ENCODE assay signal across 34 mouse cellular contexts in the genomic region with DNA sequence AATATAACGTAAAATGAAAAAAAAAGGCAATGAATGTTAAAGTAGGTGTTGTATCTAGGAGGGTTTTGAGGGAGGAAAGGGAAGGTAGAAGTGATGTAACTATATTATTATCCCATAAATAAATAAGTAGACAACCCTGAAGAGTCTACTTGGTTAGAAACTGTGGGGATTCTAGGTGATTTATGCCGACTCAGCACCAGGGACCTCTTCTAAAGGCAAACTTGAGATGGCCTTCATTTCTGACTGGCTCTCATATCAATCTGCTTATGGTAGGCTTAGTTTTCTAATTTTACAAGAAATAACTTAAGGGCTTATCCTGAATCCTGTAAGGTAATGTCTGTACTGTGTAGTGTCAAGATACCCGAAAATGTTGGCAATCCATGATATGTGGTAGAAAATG.
"Had no signal": no experiment of that assay in that cellular context is flagged by ENCODE, and none has a peak within 500 bp of the region (broad histone marks: within the 10 kb centered on the region; RNA-seq: fewer than 3 reads in every experiment).

No protein-coding gene starts in this region.

- H3K27ac ChIP-seq: heart, embryonic 13.5 days; heart, embryonic 15.5 days; hindbrain, embryonic 10.5 days; hindbrain, embryonic 12.5 days; hindbrain, embryonic 13.5 days; hindbrain, embryonic 14.5 days; hindbrain, embryonic 15.5 days; hindbrain, postnatal 0 days; intestine, embryonic 15.5 days; kidney, embryonic 15.5 days; kidney, postnatal 0 days; layer of hippocampus, adult 2 months; left cerebral cortex, adult 2 months had no signal

- H3K4me1 ChIP-seq: heart, embryonic 12.5 days; heart, embryonic 13.5 days; heart, embryonic 15.5 days; hindbrain, embryonic 10.5 days; hindbrain, embryonic 12.5 days; hindbrain, embryonic 13.5 days; hindbrain, embryonic 15.5 days; intestine, embryonic 15.5 days; kidney, embryonic 15.5 days had no signal

- H3K9me3 ChIP-seq: heart, embryonic 12.5 days; heart, embryonic 13.5 days; heart, embryonic 15.5 days; hindbrain, embryonic 10.5 days; hindbrain, embryonic 12.5 days; hindbrain, embryonic 13.5 days; hindbrain, embryonic 15.5 days; intestine, embryonic 15.5 days; kidney, embryonic 15.5 days had no signal

- H3K27me3 ChIP-seq: heart, embryonic 12.5 days; heart, embryonic 13.5 days; heart, embryonic 15.5 days; hindbrain, embryonic 15.5 days; intestine, embryonic 15.5 days; kidney, embryonic 15.5 days had no signal

- H3K4me2 ChIP-seq: heart, embryonic 11.5 days; heart, embryonic 12.5 days; heart, embryonic 13.5 days; heart, embryonic 15.5 days; hindbrain, embryonic 12.5 days; hindbrain, embryonic 13.5 days; hindbrain, embryonic 14.5 days; hindbrain, embryonic 15.5 days; intestine, embryonic 15.5 days; kidney, embryonic 15.5 days had no signal

- H3K4me3 ChIP-seq: heart, embryonic 12.5 days; heart, embryonic 13.5 days; heart, embryonic 15.5 days; hindbrain, embryonic 10.5 days; hindbrain, embryonic 12.5 days; hindbrain, embryonic 13.5 days; hindbrain, embryonic 15.5 days; intestine, embryonic 15.5 days; kidney, embryonic 15.5 days; layer of hippocampus, adult 2 months; left cerebral cortex, adult 2 months had no signal

- DNase-seq: heart, postnatal 10 days; heart, postnatal 14 days; heart, postnatal 36 days; heart, postnatal 4 days; kidney, adult 11 months; kidney, adult 18-20 months; kidney, adult 8-10 months; kidney, adult 9 months; kidney, postnatal 10 days; kidney, postnatal 14 days; kidney, postnatal 25 days; kidney, postnatal 36 days; kidney, postnatal 4 days; layer of hippocampus, adult 9-11 months; layer of hippocampus, postnatal 36 days had no signal

- H3K36me3 ChIP-seq: heart, embryonic 12.5 days; heart, embryonic 13.5 days; heart, embryonic 15.5 days; hindbrain, embryonic 10.5 days; hindbrain, embryonic 12.5 days; hindbrain, embryonic 13.5 days; hindbrain, embryonic 15.5 days; intestine, embryonic 15.5 days; kidney, embryonic 15.5 days had no signal

- H3K9ac ChIP-seq: heart, embryonic 12.5 days; heart, embryonic 13.5 days; heart, embryonic 15.5 days; hindbrain, embryonic 12.5 days; hindbrain, embryonic 13.5 days; hindbrain, embryonic 14.5 days; hindbrain, embryonic 15.5 days; intestine, embryonic 15.5 days; kidney, embryonic 15.5 days had no signal

- ATAC-seq: hindbrain, embryonic 16.5 days; hindbrain, postnatal 0 days; inflammation-experienced regulatory T-cells, adult 6 months; intestine, embryonic 15.5 days; intestine, embryonic 16.5 days; intestine, postnatal 0 days had no signal
